Mouse (Mus musculus): ENCODE data around the gene Pex10. TPM values are rescaled to one million over a fixed set of nuclear protein-coding genes. Genes with fewer than 3 reads are reported as not detected.

Gene Pex10
- polyA plus RNA-seq, 1 experiment from 2014 or later, result 22.7 TPM

DNA sequence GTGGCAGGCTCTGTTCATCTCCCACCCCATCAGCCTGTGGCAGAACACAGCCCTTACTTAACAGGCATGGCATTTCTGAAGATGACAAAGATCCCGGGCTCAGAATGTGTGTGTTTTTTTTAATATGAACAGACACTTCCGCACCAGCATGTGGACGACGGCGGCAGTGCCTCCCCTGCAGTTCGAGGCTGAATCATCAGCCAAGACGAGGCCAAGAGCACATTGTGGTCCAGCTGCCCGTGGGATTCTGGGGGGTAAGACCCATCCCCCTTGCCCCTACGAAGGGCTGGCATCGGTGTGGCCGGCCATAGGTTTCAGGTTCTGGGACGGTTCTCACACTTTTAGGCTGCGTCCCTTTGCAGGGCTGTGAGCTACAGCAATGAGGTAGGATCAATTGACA, 32.0 kb upstream of the Pex10 start:
- Histone ChIP-seq H3K36me3 (replicated peaks) (no peaks in the 10 kb centered on the region), H3K27ac (no peak overlapping the region), H3K27me3 (replicated peaks) (no peaks in the 10 kb centered on the region; the same call in 1 of the 2 replicates), H3K4me2 (no peak overlapping the region), H3K9me3 (no peaks in the 10 kb centered on the region), H3K4me3 (no peak overlapping the region), H3K4me1 (peaks cover 31% of the 10 kb centered on the region), H3K9ac (no peak overlapping the region)
- 57% methylated on average over 13 of the region's 13 CpGs for WGBS
- ATAC-seq (replicated peaks), result no peak

DNA sequence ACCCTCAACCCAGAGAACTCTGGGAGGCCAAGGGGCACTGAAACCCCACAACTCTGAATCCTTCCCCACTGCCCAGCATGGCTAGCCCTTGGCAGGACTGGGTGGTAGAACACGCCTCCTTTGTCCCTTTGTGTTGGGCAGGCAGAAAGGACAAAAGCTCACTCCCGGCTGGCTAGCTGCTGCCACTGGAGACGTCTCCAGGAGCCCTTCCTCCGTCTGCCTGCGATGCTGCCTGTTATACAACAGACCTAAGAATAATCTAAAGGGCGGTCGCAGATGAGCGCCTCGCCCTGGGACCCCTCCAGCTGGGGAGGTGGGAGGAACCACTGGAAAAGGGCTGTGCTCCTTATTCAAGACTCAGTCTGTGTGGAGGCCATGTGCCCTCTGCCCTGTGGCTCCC, 26.6 kb upstream of the Pex10 start:
- H3K36me3 ChIP-seq (replicated peaks), result no peaks in the 10 kb centered on the region
- H3K27me3 ChIP-seq (replicated peaks), result peaks cover 29% of the 10 kb centered on the region
- 6% methylated on average over 9 of the region's 9 CpGs for WGBS
- H3K9me3 ChIP-seq, result no peaks in the 10 kb centered on the region
- H3K4me1 ChIP-seq, result peaks cover 40% of the 10 kb centered on the region
- no peak overlapping the region for H3K27ac ChIP-seq
- peak overlapping the region; percentile 14; the same call in 1 of the 2 replicates for H3K4me3 ChIP-seq
- peak; percentile 25; the same call in 1 of the 2 replicates for ATAC-seq (replicated peaks)
- peak overlapping the region; percentile 27; the same call in 1 of the 2 replicates for H3K9ac ChIP-seq
- peak overlapping the region; percentile 41 for H3K4me2 ChIP-seq

DNA sequence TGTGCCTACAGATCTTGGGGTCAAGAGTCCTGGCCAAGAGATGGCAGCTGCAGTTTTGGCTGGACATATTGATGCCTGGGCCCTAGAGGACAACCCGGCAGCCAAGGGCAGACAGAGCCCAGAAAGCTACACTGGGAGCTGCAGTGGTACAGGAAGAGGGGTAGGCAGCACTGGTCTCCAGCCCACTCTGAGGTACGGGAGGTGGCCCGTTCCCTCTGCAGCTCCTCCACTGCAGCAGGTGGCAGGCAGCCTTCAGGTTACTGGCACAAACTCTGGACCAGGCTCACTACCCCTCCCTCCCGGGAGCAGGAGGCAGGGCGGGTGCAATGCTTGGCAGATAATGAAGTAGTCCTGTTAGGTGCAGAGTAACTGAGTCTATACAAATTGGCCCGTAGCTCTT, 26.1 kb upstream of the Pex10 start:
- no peak overlapping the region for H3K27ac ChIP-seq

DNA sequence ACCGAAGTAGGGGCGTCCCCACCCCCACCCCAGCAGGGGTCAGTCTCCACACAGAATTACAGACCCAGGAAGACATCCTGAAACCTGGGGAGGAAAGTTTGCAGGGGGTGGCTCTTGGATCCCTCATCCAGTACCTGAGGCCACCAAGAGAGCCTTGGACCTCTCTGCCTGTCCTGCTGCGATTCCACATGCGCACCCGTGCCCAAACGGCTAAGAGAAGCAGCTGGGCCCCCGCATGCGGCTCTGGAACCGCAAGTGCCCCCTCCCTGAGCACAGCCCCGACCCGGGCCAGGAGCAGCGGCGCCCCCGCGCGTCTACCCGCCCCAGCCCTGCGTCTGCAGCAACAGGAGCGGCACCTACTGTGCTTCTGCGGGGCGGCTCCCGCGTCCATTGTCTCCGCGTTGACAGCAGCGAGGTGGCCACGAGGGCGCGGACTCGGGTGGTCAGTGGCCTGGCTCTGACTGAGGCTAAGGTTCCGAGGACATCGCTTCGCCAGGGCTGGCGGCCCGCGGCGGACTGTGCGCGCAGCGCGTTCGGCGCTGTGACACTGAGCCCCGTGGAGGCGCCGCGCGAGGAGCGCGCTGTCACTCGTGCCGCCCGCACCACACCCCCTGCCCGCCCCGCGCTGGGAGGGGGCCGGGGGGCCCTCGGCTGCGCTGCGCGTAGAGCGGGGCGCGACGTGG, 24.1 kb upstream of the Pex10 start:
- peak overlapping the region; percentile 58 for H3K4me3 ChIP-seq
- H3K27me3 ChIP-seq (replicated peaks), result peaks cover 32% of the 10 kb centered on the region
- peak overlapping the region; percentile 64 for H3K9ac ChIP-seq
- no peaks in the 10 kb centered on the region for H3K36me3 ChIP-seq (replicated peaks)
- peak; percentile 74 for ATAC-seq (replicated peaks)
- WGBS, result 1% methylated on average over 55 of the region's 65 CpGs
- peaks cover 40% of the 10 kb centered on the region for H3K4me1 ChIP-seq
- peak overlapping the region; percentile 82 for H3K4me2 ChIP-seq
- no peaks in the 10 kb centered on the region for H3K9me3 ChIP-seq
- no peak overlapping the region for H3K27ac ChIP-seq

More for the DNA sequence above, 26.1 kb upstream of the Pex10 start:
- peak overlapping the region; percentile 41 for H3K4me2 ChIP-seq
- H3K9me3 ChIP-seq, result no peaks in the 10 kb centered on the region
- WGBS, result 41% methylated on average over 6 of the region's 6 CpGs
- no peaks in the 10 kb centered on the region for H3K36me3 ChIP-seq (replicated peaks)
- 0 out of 2 replicates have a peak overlapping the region, but pooled peaks have one; percentile 27 for H3K9ac ChIP-seq
- H3K4me1 ChIP-seq, result peaks cover 40% of the 10 kb centered on the region
- H3K27me3 ChIP-seq (replicated peaks), result peaks cover 32% of the 10 kb centered on the region
- 0 out of 2 replicates have a peak overlapping the region, but pooled peaks have one; percentile 2 for H3K4me3 ChIP-seq
- no peak for ATAC-seq (replicated peaks)

DNA sequence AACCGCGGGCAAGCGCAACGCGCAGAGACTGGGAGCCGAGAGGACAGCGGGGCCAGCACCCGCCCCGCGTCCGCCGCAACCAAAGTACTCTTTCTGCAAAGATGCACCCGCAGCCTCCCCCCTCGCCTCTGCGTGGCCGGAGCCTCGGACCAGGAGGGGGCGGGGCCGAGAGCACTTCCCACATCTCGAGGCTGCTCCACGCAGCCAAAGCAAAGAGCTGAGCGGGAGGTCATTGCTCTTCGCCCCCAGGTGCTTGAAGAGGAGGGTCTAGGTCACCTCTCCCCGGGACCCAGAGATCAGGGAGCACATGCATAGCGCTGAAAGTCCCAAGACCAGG, 23.6 kb upstream of the Pex10 start:
- 2% methylated on average over 22 of the region's 25 CpGs for WGBS
- H3K36me3 ChIP-seq (replicated peaks), result no peaks in the 10 kb centered on the region
- peak overlapping the region; percentile 58 for H3K4me3 ChIP-seq
- peaks cover 40% of the 10 kb centered on the region for H3K4me1 ChIP-seq
- H3K4me2 ChIP-seq, result peak overlapping the region; percentile 82
- H3K27me3 ChIP-seq (replicated peaks), result peaks cover 32% of the 10 kb centered on the region
- no peak overlapping the region for H3K27ac ChIP-seq
- peak overlapping the region; percentile 64 for H3K9ac ChIP-seq
- no peaks in the 10 kb centered on the region for H3K9me3 ChIP-seq
- ATAC-seq (replicated peaks), result peak; percentile 32; the same call in 1 of the 2 replicates

DNA sequence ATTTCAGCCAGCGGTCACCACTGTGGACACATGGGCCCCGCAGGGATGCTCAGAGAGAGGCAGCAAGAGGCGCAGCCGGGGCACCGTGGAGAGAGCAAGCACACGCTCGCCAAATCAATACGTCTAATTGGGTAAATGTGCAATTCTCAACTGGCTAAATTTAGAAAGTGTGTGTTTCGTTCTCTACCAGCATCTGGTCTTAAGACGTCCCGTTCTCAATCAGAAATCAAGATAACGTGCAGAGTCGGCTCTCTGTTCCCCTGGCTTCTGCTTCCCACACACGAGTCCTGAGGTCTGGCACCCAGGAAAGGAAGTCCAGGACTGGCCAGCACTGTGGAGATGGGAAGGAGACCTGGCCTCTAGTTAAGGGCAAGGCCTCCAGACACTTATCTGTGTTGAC, 20.2 kb upstream of the Pex10 start:
- Histone ChIP-seq H3K27me3 (replicated peaks) (peaks cover 30% of the 10 kb centered on the region), H3K4me2 (no peak overlapping the region), H3K4me1 (peaks cover 19% of the 10 kb centered on the region), H3K36me3 (replicated peaks) (no peaks in the 10 kb centered on the region), H3K9ac (no peak overlapping the region), H3K27ac (no peak overlapping the region), H3K9me3 (no peaks in the 10 kb centered on the region), H3K4me3 (no peak overlapping the region)
- no peak for ATAC-seq (replicated peaks)
- WGBS, result 83% methylated on average over 14 of the region's 14 CpGs

DNA sequence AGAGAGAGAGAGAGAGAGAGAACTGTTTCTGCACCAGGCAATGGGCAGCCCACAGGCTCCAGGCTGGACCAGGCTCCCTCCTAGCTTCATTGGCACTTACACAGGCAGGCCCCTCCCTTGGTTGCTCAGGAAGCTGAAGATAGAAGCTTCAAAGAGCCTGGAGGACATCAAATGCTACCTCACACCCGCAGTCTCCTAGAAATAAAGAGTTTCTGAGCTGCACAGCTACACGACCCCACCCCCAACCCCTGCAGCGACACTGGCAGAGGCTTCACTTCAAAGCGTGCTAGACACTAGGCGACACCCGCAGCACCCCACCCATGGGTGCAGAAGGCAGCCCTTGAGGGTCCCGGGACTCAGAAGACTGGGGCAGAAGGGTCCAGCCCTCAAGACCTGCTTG, 16.7 kb upstream of the Pex10 start:
- Histone ChIP-seq H3K27ac (no peak overlapping the region), H3K4me1 (peaks cover 4% of the 10 kb centered on the region; the same call in 1 of the 2 replicates)
- 79% methylated on average over 7 of the region's 7 CpGs for WGBS

DNA sequence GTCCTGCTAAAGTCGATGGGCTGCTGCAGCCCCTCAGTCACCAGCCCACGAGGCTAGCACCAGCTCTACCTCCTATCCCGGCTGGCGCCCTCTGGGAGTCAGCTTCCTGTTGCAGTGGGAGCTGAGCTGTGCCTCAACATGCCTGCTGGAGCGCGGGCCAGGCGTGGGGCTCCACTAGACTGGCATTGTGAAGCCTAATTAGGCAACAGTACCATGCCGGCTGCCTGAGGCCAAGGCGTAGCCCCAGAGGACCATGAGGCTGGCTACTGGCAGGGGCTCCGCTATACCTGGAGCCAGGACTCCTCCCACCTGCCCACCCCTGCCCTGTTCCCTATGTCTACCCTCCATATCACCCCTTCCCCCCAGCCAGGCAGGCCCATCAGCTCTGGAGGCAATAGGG, 10.1 kb upstream of the Pex10 start, which contains the start of gene Plch2:
TSS of gene Plch2 (minus strand) at position 61 of the 400 bp plus-strand sequence.
- Histone ChIP-seq H3K27ac (no peak within 1 kb of the TSS), H3K27me3 (replicated peaks) (no peaks in the 10 kb centered on the region), H3K4me3 (no peak within 1 kb of the TSS), H3K4me1 (peaks cover 21% of the 10 kb centered on the region), H3K9ac (no peak within 1 kb of the TSS), H3K9me3 (no peaks in the 10 kb centered on the region), H3K4me2 (no peak within 1 kb of the TSS), H3K36me3 (replicated peaks) (no peaks in the 10 kb centered on the region)
- ATAC-seq (replicated peaks), result no peak
- 65% methylated on average over 10 of the region's 10 CpGs for WGBS

More for the DNA sequence above, 16.7 kb upstream of the Pex10 start:
- Histone ChIP-seq H3K27me3 (replicated peaks) (peaks cover 3% of the 10 kb centered on the region; the same call in 1 of the 2 replicates), H3K4me2 (no peak overlapping the region), H3K4me3 (no peak overlapping the region), H3K9me3 (no peaks in the 10 kb centered on the region), H3K36me3 (replicated peaks) (no peaks in the 10 kb centered on the region), H3K9ac (no peak overlapping the region)
- ATAC-seq (replicated peaks), result no peak

DNA sequence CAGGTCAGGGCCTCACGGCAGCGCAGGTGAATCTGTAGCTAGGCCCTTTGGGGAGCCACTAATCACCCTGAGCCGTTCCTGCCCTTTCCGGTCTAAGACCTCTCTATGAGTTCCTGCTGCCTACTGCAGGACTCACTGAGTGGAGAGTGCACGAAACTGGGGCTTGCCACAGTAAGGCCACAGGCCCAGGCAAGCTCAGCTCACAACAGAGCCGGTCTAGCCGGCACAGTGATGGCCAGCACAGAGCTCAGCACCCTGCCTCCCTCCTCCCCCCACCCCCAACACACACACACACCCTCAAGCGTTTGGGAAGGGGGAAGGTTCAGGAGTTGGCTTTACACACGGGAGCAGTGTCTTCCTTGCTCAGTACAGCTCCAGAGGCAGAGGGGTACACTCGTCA, 8.5 kb upstream of the Pex10 start:
- ATAC-seq (replicated peaks), result no peak
- H3K36me3 ChIP-seq (replicated peaks), result no peaks in the 10 kb centered on the region
- peaks cover 21% of the 10 kb centered on the region for H3K4me1 ChIP-seq
- H3K4me2 ChIP-seq, result no peak overlapping the region
- H3K9me3 ChIP-seq, result no peaks in the 10 kb centered on the region
- no peaks in the 10 kb centered on the region for H3K27me3 ChIP-seq (replicated peaks)
- H3K4me3 ChIP-seq, result no peak overlapping the region
- no peak overlapping the region for H3K9ac ChIP-seq
- no peak overlapping the region for H3K27ac ChIP-seq
- WGBS, result 43% methylated on average over 10 of the region's 10 CpGs

DNA sequence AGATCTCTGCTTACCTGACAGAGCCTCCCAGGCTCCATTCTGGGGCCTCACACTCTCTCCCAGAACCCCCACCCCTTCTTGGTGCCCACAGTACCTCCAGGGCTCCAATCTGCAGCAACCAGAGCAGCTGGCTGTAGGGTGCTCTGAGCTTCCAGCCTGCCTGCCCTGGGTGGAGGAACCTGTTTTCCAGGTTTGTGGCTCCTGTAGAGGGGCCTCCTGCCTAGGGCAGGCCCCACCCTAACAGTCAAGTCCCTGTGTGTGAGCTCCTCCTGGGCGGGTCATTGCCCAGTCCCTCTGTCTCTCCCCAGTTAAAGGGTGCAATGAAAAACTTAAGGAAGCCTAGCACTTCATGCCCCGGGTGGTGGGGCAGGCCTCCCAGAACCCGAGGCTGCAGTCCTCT, 2.9 kb upstream of the Pex10 start:
- Histone ChIP-seq H3K36me3 (replicated peaks) (0 out of 2 replicates have a peak, but pooled peaks cover 4% of the 10 kb centered on the region), H3K4me2 (no peak overlapping the region), H3K9ac (no peak overlapping the region), H3K9me3 (no peaks in the 10 kb centered on the region), H3K4me3 (no peak overlapping the region), H3K4me1 (peaks cover 24% of the 10 kb centered on the region), H3K27ac (no peak overlapping the region), H3K27me3 (replicated peaks) (no peaks in the 10 kb centered on the region)
- ATAC-seq (replicated peaks), result no peak
- WGBS, result 45% methylated on average over 3 of the region's 3 CpGs

DNA sequence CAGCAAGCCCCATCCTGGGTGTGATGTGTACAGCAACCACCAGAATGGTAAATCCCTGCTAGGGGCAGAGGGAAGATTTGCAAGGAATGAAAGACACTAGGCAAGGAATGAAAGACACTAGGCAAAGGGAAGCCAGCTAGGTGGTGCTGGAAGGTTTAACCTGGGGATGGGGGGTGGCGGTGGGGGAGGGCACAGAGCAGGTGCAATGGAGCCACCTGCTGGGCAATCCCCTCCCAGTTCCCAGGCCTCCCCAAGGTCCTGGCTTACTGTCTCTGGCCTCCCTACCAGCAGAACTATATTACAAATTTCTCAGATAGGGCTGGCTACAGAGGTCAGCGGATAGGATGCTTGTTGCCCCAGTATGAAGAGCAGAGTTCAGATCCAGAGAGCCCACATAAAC, 2.3 kb upstream of the Pex10 start:
- Histone ChIP-seq H3K4me2 (no peak overlapping the region), H3K36me3 (replicated peaks) (0 out of 2 replicates have a peak, but pooled peaks cover 5% of the 10 kb centered on the region), H3K27me3 (replicated peaks) (no peaks in the 10 kb centered on the region), H3K9me3 (no peaks in the 10 kb centered on the region), H3K9ac (no peak overlapping the region), H3K27ac (no peak overlapping the region), H3K4me3 (no peak overlapping the region), H3K4me1 (peaks cover 19% of the 10 kb centered on the region)
- ATAC-seq (replicated peaks), result no peak
- 63% methylated on average over 2 of the region's 2 CpGs for WGBS

DNA sequence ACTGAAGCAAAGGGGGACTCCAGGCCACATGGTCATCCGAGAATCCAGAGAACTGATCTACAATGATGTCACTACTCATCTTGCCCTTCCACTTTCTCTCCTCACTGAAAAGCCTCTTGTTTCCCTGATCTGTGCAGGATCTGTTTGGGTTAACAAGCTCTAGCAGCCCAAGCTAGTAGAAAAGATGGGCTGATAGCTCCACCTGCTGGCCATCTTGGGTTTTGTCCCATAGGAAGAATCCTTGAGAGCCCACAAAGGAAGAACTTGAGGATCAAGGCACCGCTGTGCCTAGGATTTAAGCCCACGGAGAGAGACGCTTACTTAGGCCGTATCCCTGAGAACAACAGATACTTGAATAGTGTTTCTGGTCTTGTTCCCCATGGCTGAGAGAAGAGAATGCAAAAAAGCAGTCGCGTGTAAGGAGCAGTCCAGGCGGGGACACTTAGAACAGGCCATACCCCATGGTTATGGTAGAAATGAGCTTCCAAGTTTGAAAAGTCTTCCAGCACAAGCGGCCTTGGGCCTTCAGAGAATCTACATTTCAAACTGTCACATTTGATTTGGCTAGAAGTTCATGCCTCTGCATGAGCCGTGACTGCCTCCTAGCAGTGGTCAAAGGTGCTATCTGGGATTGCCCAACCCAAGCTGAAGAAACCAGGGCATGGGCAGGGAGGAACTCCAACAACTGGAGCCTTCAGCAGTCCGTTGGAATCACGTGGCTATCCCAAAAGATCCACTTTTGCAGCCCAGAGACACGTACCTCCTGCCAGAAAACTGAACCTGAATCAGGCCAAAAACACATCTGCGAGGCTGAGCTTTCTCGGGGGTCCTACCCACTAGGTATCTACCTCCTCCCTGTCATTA, 614 bp upstream of the Pex10 start:
- Histone ChIP-seq H3K4me1 (peaks cover 19% of the 10 kb centered on the region), H3K9me3 (no peaks in the 10 kb centered on the region), H3K27ac (peak overlapping the region; percentile 64), H3K4me3 (peak overlapping the region; percentile 69), H3K9ac (peak overlapping the region; percentile 19; the same call in 1 of the 2 replicates), H3K36me3 (replicated peaks) (peaks cover 23% of the 10 kb centered on the region), H3K4me2 (peak overlapping the region; percentile 84), H3K27me3 (replicated peaks) (no peaks in the 10 kb centered on the region)
- WGBS, result 4% methylated on average over 15 of the region's 15 CpGs
- peak; percentile 66 for ATAC-seq (replicated peaks)

Data from midbrain, embryonic 15.5 days (tissue).